Mouse (Mus musculus): ENCODE data around the gene Cyp2a22.
"Not testable (repeated sequence)": the region's sequence is repeated elsewhere in the genome, so short reads cannot be mapped to it uniquely, and the experiment has no call there.

The Cyp2a22 gene

DNA sequence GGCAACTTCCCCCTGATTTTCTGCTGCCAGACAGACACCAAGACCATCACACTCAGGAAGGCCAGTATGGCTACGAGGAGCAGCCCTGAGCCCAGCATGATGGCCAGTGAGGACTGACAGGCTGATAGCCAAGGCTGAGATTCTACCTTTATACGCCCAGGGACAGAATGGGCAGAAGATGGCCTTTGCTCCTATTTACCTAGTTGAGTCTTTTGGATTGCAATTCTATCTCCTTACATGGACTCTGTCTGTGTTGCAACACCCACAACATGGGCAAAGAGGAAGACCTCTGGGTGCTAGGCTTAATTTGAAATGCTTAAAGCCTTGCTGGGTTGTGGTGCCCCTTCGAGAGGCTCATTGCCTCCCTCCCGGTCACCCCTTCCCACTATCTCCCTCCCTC, at the start of gene Cyp2a22:
Gene Cyp2a22, minus strand, starts transcription at position 123 of the 400 bp plus-strand sequence.
- no peak for DNase-seq (ENCODE audit: low spot score)

DNA sequence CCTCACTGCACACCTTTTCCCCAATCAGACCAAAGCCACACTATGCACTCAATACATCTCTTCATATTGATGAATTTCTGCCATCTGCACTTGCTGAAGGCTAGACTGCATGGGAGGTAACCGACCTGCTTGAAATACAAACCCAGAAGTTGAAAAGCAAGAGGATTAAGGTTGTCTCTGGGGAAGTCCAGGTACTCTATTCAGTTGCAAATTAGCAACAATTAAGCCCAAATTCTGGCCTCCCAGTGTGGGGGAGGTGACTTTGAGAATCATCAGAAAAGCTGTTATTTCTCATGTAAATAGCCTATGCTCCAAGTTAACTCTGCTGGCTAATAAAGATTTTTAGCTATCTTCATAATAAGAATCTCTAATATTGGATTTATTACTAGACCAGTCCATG, 44.0 kb upstream of the Cyp2a22 start:
- not testable (repeated sequence) for DNase-seq (ENCODE audit: low spot score)

GRCm38 (mm10) chr7:26982551-26982950, 43.4 kb upstream of the Cyp2a22 start:
- DNase-seq (ENCODE audit: low spot score) = no peak

DNA sequence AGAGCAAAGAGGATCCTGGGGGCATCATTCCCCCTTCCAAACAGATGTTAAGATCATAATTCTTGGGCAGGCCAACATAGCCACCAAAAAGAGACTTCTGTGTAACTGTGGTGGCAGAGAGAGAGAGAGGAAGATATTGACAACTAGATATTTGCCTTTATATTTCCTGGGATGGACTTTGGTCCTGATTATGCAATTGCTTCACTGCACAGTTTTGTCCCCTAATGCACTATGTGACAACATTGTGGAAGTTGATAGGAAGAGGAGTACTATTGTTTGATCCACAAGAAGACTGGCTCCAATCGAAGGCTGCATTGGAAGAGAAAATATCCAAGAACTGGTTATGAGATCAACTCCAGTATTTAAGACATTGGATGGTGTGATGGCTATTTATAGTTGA, 42.8 kb upstream of the Cyp2a22 start:
- DNase-seq (ENCODE audit: low spot score) = not testable (repeated sequence)

DNA sequence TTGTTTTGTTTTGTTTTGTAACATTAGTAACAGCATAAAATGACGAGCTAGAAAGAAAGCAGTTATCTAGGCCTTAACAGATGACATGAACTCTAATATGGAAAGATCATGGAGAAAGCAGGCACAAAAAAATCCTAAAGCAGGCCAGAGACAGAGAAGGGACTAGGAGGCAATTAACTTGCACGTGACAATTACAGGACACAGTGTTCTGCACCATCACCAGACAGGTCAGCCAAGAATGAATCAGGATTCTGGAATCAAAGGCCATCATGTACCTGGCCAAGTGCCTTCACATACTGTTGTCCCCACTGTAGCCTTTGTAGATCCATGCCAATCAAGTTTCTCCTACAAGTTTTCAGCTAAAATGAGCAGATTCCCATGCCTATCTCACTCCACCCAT, 42.3 kb upstream of the Cyp2a22 start:
- not testable (repeated sequence) for DNase-seq (ENCODE audit: low spot score)

- not testable (repeated sequence) for DNase-seq (ENCODE audit: low spot score)
Observed at GRCm38 (mm10) chr7:26962371-26962770, 23.2 kb upstream of the Cyp2a22 start.

- DNase-seq (ENCODE audit: low spot score) = not testable (repeated sequence)
Observed at GRCm38 (mm10) chr7:26953306-26953705, 14.1 kb upstream of the Cyp2a22 start.

- not testable (repeated sequence) for DNase-seq (ENCODE audit: low spot score)
Observed at GRCm38 (mm10) chr7:26952671-26953070, 13.5 kb upstream of the Cyp2a22 start.

- not testable (repeated sequence) for DNase-seq (ENCODE audit: low spot score)
Observed at GRCm38 (mm10) chr7:26941320-26941925, 2.2 kb upstream of the Cyp2a22 start.

GRCm38 (mm10) chr7:26917114-26917513, 22.1 kb downstream of the Cyp2a22 start:
- DNase-seq (ENCODE audit: low spot score) = not testable (repeated sequence)
